Mouse (Mus musculus): ENCODE data around the gene Cdk6. TPM values are rescaled to one million over a fixed set of nuclear protein-coding genes. Genes with fewer than 3 reads are reported as not detected.
"Not testable (repeated sequence)": the region's sequence is repeated elsewhere in the genome, so short reads cannot be mapped to it uniquely, and the experiment has no call there.

The Cdk6 gene
- polyA plus RNA-seq, 1 experiment from 2014 or later: 18.0 TPM

DNA sequence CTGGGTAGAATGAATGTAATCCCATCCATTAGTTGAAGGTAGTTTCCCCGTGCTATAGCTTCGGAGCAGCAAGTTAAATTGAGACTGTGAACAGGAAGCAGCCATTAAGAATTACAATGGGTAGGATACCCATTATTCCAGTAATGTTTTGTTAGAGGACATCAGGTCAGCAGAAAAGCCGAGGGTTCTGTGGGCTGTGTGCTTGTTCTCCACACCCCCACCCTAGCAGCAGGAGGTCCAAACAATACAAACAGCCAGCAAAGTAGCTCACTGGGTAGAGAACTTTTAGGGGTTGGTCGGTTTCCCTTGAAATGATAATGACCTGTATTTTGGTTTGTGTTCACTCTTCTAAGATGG lies 45.4 kb downstream of the Cdk6 start:
- no peaks in the 10 kb centered on the region for H3K9me3 ChIP-seq (replicated peaks)
- H3K4me1 ChIP-seq: no peaks in the 10 kb centered on the region
- ATAC-seq (ENCODE audit: low FRiP score): no peak
- H3K4me3 ChIP-seq: no peak overlapping the region
- H3K4me2 ChIP-seq (replicated peaks): no peak overlapping the region
- no peak overlapping the region for H3K27ac ChIP-seq
- H3K9ac ChIP-seq: no peak overlapping the region
- no peaks in the 10 kb centered on the region for H3K36me3 ChIP-seq
- 9% methylated on average over 4 of the region's 4 CpGs for WGBS
- H3K27me3 ChIP-seq: no peaks in the 10 kb centered on the region

DNA sequence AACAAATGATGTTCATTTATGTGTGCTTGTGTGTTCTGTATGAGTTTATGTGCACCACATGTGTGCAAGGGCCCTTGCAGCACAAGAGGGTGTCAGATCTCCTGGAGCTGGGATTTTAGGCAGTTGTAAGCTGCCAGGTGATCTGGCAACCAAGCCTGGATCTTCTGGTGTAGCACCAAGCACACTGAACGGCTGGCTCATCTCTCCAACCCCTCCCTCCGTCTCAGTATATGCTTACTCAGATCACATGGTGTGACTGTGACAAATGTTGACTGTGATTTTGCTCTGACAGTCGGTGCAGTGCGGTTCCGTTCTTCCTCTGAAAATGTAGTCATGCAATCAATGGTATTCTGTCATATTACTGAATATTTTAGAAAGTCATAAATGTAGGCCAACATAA lies 45.9 kb downstream of the Cdk6 start:
- 48% methylated on average over 5 of the region's 5 CpGs for WGBS
- ATAC-seq (ENCODE audit: low FRiP score): peak; percentile 35; the same call in 1 of the 2 replicates
- no peak overlapping the region for H3K27ac ChIP-seq

GRCm38 (mm10) chr5:3392856-3393255 lies 51.6 kb downstream of the Cdk6 start:
- no peaks in the 10 kb centered on the region for H3K9me3 ChIP-seq (replicated peaks)
- H3K4me1 ChIP-seq: peaks cover 11% of the 10 kb centered on the region
- H3K27me3 ChIP-seq: no peaks in the 10 kb centered on the region
- H3K36me3 ChIP-seq: no peaks in the 10 kb centered on the region
- no peak overlapping the region for H3K4me3 ChIP-seq
- H3K9ac ChIP-seq: no peak overlapping the region
- no peak overlapping the region for H3K27ac ChIP-seq
- no peak overlapping the region for H3K4me2 ChIP-seq (replicated peaks)
- ATAC-seq (ENCODE audit: low FRiP score): no peak
- 82% methylated on average over 3 of the region's 3 CpGs for WGBS

More for the DNA sequence above, 45.9 kb downstream of the Cdk6 start:
- Histone ChIP-seq H3K36me3 (no peaks in the 10 kb centered on the region), H3K9me3 (replicated peaks) (no peaks in the 10 kb centered on the region), H3K4me3 (no peak overlapping the region), H3K9ac (no peak overlapping the region), H3K4me2 (replicated peaks) (no peak overlapping the region), H3K4me1 (no peaks in the 10 kb centered on the region), H3K27me3 (no peaks in the 10 kb centered on the region)

- no peaks in the 10 kb centered on the region for H3K27me3 ChIP-seq
- H3K4me2 ChIP-seq (replicated peaks): no peak overlapping the region
- H3K9ac ChIP-seq: no peak overlapping the region
- H3K4me1 ChIP-seq: peaks cover 11% of the 10 kb centered on the region
- H3K36me3 ChIP-seq: no peaks in the 10 kb centered on the region
- no peaks in the 10 kb centered on the region for H3K9me3 ChIP-seq (replicated peaks)
- no peak for ATAC-seq (ENCODE audit: low FRiP score)
- 91% methylated on average over 7 of the region's 7 CpGs for WGBS
- no peak overlapping the region for H3K4me3 ChIP-seq
- no peak overlapping the region for H3K27ac ChIP-seq
Observed at GRCm38 (mm10) chr5:3394145-3394544, 52.9 kb downstream of the Cdk6 start.

GRCm38 (mm10) chr5:3395020-3395419 lies 53.7 kb downstream of the Cdk6 start:
- no peaks in the 10 kb centered on the region for H3K9me3 ChIP-seq (replicated peaks)
- 25% methylated on average over 6 of the region's 6 CpGs for WGBS

DNA sequence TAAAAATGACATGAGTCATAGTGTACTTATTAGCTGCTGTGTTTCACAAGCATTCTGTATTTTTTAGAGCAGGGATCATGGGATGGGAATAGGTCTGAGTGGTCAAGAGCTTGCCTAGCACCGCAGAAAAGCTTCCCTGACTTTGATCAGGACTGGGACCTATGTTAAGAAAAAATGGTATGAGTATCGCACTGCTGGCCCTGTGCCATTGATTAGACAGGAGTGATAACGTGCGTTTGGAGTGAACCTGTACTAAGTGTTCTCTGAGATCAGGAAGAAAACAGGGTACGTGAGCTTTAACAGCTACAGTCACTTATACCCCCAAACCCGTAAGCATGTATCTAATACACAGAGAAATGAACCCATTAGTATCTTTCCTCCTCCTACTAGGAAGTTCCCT lies 54.9 kb downstream of the Cdk6 start:
- no peaks in the 10 kb centered on the region for H3K9me3 ChIP-seq (replicated peaks)
- no peaks in the 10 kb centered on the region for H3K27me3 ChIP-seq
- WGBS: 91% methylated on average over 6 of the region's 6 CpGs
- no peak overlapping the region for H3K27ac ChIP-seq
- no peak overlapping the region for H3K4me2 ChIP-seq (replicated peaks)
- peaks cover 11% of the 10 kb centered on the region for H3K4me1 ChIP-seq
- no peak overlapping the region for H3K9ac ChIP-seq
- no peaks in the 10 kb centered on the region for H3K36me3 ChIP-seq
- H3K4me3 ChIP-seq: no peak overlapping the region
- ATAC-seq (ENCODE audit: low FRiP score): no peak

More at GRCm38 (mm10) chr5:3395020-3395419, 53.7 kb downstream of the Cdk6 start:
- peaks cover 11% of the 10 kb centered on the region for H3K4me1 ChIP-seq
- H3K4me2 ChIP-seq (replicated peaks): 0 out of 2 replicates have a peak overlapping the region, but pooled peaks have one; percentile 8
- H3K27ac ChIP-seq: peak overlapping the region; percentile 23; the same call in 1 of the 2 replicates
- no peak overlapping the region for H3K4me3 ChIP-seq
- no peaks in the 10 kb centered on the region for H3K36me3 ChIP-seq
- no peaks in the 10 kb centered on the region for H3K27me3 ChIP-seq
- ATAC-seq (ENCODE audit: low FRiP score): peak; percentile 86
- H3K9ac ChIP-seq: peak overlapping the region; percentile 38; the same call in 1 of the 2 replicates

DNA sequence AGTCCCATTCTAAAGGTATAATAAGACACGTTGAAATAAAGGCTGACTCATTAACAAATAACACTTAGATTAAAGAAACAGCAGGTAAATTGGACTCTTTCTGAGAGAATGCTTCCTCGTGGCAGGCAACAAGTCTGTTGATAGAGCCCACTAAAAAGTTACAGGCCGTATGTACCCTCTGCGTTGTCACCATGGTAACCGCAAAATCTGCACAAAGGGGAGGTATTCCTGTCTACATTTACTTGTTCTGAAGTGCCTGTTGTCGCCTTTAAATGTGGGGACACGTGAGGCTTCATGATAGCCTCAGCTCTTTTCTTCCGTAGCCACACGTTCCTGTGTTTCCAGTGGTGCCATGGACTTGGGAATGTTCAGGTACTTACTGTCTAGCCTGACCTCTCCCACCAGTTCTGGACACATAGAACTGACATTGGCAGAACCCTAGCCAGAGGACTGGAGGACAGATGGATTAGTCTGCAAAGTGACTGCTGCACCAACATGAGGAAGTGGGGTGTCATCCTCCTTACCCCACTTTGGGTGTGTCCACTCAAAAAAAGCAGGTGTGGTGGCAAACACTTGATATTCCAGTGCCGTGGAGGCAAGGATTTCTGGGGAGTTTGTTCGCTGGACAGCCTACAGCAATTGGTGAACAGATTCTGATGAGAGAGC lies 55.8 kb downstream of the Cdk6 start:
- 83% methylated on average over 11 of the region's 11 CpGs for WGBS
- ATAC-seq (ENCODE audit: low FRiP score): no peak
- H3K36me3 ChIP-seq: no peaks in the 10 kb centered on the region
- no peaks in the 10 kb centered on the region for H3K27me3 ChIP-seq
- H3K4me3 ChIP-seq: no peak overlapping the region
- H3K27ac ChIP-seq: no peak overlapping the region
- no peak overlapping the region for H3K9ac ChIP-seq
- H3K4me2 ChIP-seq (replicated peaks): no peak overlapping the region
- H3K4me1 ChIP-seq: peaks cover 11% of the 10 kb centered on the region
- no peaks in the 10 kb centered on the region for H3K9me3 ChIP-seq (replicated peaks)

DNA sequence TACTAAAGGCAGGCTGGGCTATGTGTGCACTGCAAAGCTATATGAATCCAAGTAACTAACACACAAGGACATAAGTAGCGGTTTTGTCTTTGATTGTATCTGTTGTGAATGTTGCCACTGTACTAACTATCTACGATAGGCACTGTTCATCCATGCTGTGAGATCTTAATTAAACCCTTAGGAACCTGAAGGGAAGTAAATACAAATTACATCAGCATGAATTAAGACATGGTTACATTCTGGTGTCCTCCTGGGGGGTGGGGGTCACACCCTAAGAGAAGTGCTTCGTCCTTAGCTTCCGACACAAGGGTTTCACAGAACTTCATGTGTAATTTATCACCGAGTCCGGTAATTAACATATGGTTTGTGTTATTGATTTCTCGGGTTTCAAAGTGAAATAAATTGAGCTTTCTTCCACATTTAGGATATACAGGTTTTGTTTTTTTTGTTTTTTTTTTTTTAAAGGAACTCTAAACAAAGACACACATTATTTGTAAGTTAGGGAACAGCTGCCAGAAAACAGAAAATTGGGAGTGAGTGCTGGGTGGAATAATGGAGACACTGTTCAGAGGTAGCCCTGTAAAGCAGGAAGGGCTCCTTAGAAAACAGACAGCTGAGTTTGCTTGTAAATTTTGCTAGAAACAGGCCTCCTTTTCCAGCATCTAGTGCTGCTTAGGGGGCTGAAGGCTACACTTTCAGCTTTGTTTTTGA lies 58.7 kb downstream of the Cdk6 start:
- WGBS: 42% methylated on average over 7 of the region's 7 CpGs
- peaks cover 5% of the 10 kb centered on the region; the same call in 1 of the 2 replicates for H3K4me1 ChIP-seq
- H3K27me3 ChIP-seq: no peaks in the 10 kb centered on the region
- no peaks in the 10 kb centered on the region for H3K9me3 ChIP-seq (replicated peaks)
- no peaks in the 10 kb centered on the region for H3K36me3 ChIP-seq
- H3K9ac ChIP-seq: no peak overlapping the region
- 0 out of 2 replicates have a peak, but pooled peaks have one; percentile 20 for ATAC-seq (ENCODE audit: low FRiP score)
- H3K4me2 ChIP-seq (replicated peaks): no peak overlapping the region
- H3K4me3 ChIP-seq: no peak overlapping the region
- H3K27ac ChIP-seq: no peak overlapping the region

DNA sequence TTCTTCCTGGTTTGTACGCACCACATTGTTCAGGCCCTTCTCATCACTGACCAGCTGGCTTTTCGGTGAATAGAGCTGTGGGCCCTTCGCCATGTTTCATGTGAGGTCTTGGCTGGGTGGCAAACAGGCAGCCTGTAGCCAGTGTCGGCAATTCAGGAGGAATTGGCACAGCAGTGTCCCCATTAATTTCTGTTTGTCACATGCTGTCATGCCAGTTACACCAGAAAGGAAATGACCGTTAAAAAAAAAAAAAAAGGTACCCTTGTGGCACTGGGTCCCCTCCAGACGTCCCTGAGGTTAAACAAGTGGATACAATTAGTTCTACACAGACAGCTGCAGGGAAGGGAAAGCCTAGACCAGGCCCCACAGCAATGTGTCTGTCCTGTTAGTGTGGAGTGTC lies 63.8 kb downstream of the Cdk6 start:
- 0 out of 2 replicates have a peak, but pooled peaks cover 2% of the 10 kb centered on the region for H3K4me1 ChIP-seq
- H3K36me3 ChIP-seq: no peaks in the 10 kb centered on the region
- H3K9ac ChIP-seq: no peak overlapping the region
- H3K9me3 ChIP-seq (replicated peaks): no peaks in the 10 kb centered on the region
- no peak overlapping the region for H3K4me2 ChIP-seq (replicated peaks)
- H3K27ac ChIP-seq: no peak overlapping the region
- H3K27me3 ChIP-seq: no peaks in the 10 kb centered on the region
- no peak overlapping the region for H3K4me3 ChIP-seq
- no peak for ATAC-seq (ENCODE audit: low FRiP score)
- 31% methylated on average over 6 of the region's 6 CpGs for WGBS

GRCm38 (mm10) chr5:3405503-3405902 lies 64.2 kb downstream of the Cdk6 start:
- Histone ChIP-seq H3K27ac (no peak overlapping the region), H3K36me3 (no peaks in the 10 kb centered on the region), H3K4me3 (no peak overlapping the region), H3K27me3 (no peaks in the 10 kb centered on the region), H3K9me3 (replicated peaks) (no peaks in the 10 kb centered on the region), H3K9ac (no peak overlapping the region), H3K4me2 (replicated peaks) (no peak overlapping the region), H3K4me1 (0 out of 2 replicates have a peak, but pooled peaks cover 2% of the 10 kb centered on the region)
- ATAC-seq (ENCODE audit: low FRiP score): no peak
- 50% methylated on average over 6 of the region's 6 CpGs for WGBS

DNA sequence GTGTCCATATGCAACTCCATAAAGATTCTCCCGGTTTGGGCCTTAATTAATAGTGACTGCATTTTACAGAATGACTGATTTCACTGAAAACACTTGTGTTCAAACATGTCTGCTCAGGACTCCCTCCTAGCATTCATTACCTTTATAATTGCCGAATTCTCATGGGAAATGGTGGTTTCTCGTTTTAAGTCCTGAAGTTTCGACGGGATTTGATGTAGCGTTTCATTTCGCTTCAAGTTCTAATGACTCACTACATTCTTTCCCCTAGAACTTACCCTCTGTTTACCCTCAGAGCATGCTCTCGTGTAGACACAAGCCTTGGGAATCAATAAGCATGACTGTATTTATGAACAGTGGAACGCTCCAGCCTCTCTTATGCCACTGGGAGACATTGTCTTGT lies 66.6 kb downstream of the Cdk6 start:
- H3K27me3 ChIP-seq: no peaks in the 10 kb centered on the region
- H3K4me2 ChIP-seq (replicated peaks): no peak overlapping the region
- no peak for ATAC-seq (ENCODE audit: low FRiP score)
- H3K9me3 ChIP-seq (replicated peaks): no peaks in the 10 kb centered on the region
- no peaks in the 10 kb centered on the region for H3K36me3 ChIP-seq
- no peak overlapping the region for H3K27ac ChIP-seq
- WGBS: 79% methylated on average over 9 of the region's 9 CpGs
- 0 out of 2 replicates have a peak, but pooled peaks cover 2% of the 10 kb centered on the region for H3K4me1 ChIP-seq
- no peak overlapping the region for H3K4me3 ChIP-seq
- H3K9ac ChIP-seq: no peak overlapping the region

- H3K4me2 ChIP-seq (replicated peaks); H3K36me3 ChIP-seq; H3K4me3 ChIP-seq; H3K9ac ChIP-seq; H3K27me3 ChIP-seq; ATAC-seq (ENCODE audit: low FRiP score); H3K4me1 ChIP-seq; H3K9me3 ChIP-seq (replicated peaks); H3K27ac ChIP-seq: not testable (repeated sequence)
- 86% methylated on average over 1 of the region's 1 CpGs for WGBS
Observed at GRCm38 (mm10) chr5:3418183-3418582, 76.9 kb downstream of the Cdk6 start.
